Mouse (Mus musculus): Measurements from ENCODE around the gene Fam124b.

Fam124b gene

DNA sequence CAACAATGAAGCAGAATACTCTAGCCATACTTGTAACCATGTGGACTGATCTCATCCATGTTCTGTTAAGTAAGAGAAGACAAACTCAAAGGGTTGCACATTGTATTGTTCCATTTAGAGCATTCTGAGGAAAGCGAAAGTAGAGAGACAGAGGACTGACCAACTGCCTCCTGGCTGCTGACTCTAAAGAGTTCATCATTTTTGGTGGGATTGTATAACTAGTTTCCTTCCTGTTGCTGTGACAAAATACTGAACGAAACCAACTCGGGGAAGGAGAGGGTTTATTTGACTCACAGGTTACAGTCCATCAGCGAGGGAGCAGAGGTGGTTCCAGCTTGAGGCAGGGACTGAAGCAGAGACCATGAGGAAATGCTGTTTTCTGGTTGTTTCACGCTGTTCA is 50.6 kb downstream of the Fam124b start:
- no peak for DNase-seq

GRCm38 (mm10) chr1:80166577-80166976 is 51.7 kb downstream of the Fam124b start:
- DNase-seq = no peak

DNA sequence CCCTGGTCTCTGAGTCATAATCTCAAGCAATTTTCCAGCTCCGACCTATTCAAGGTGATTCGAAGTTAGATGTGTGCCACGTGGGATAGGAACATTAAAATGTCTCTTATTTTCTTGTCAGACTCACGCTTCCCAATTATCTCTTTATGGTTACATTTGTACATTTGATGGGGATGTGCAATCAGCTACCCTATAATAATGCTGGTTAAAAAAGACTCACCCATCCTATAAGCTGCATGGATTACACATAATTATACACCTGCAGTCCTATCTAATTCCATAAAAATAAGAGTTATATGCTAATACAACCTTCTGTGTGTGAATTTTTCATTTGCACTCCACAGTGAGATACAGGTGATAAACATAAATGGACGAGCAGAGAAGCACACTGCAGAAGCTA is 52.9 kb downstream of the Fam124b start:
- no peak for DNase-seq

- DNase-seq = no peak
Measured at GRCm38 (mm10) chr1:80162943-80163342, 55.3 kb downstream of the Fam124b start.

- DNase-seq = no peak
Measured at GRCm38 (mm10) chr1:80159586-80159985, 58.7 kb downstream of the Fam124b start.

- DNase-seq = peak; percentile 11
Measured at GRCm38 (mm10) chr1:80154902-80155301, 63.4 kb downstream of the Fam124b start.

DNA sequence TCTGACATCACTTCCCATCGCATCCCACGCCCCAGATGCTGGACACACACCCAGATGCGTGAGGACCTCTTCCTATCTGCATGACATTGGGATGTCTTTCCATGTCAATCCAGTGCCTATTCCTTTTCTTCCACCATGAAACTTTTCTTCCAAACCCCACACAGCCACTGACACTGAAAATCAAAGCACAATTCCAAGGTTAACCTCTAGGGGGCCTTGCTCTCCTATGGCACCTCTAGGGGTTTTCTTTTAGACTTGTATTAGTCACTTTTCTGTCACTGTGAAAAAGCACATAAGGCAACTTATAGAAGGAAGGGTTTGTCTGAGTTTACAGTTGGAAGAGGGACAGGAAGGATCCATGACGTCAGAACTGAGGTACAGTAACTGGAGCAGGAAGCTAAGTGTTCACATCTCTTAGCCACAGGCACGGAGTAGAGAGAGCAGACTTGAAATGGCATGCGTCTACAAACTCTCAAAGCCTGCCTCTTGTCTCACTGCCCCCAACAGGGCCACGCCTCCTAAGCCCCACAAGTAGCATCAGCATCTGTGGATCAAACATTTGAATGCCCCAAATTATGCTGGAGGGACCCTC is 65.1 kb downstream of the Fam124b start:
- no peak for DNase-seq

DNA sequence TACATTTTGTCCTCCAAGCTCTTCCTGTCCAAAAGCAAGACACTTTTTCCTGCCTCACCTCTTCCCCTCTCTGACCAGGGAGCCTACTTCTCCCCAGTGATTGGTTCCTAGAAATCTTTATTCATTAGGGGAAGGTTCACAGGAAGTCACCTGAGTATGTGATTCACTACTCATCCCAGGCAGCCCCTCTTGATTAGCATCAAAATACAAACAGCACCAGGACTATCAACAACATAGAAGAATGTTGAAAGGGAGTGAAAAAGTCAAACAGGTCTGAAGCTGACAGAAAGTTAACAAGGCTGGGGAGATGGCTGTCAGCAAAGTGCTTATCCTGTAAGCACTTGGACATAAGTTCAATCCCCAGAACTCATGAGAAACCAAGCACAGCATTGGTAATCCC is 67.6 kb downstream of the Fam124b start:
- no peak for DNase-seq
